Mouse (Mus musculus): ENCODE results near the gene Dyrk1b. TPM values are rescaled to one million over a fixed set of nuclear protein-coding genes. Genes with fewer than 3 reads are reported as not detected.

Gene Dyrk1b
- 82.1 and 186 TPM in 2 replicates for polyA plus RNA-seq (2012; ENCODE audit: low replicate concordance)

DNA sequence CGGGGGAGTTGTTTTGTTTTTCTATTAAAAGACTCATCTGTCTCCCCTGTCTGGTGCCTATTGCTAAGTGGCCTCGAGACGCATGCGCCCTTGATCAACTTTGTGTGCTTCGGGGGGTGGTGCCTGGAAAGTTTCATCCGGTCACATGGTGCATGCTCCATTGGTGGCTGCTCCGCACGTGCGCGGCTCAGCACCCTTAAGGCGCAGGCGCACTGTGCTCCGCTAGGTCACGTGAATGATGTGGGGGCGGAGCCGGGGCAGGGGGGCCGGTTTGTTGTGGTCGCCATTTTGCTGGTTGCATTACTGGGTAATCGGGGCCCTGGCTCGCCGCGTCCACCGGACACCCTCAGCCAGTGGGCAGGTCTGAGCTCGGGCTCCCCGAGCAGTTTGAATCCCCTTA, at the start of gene Dyrk1b:
Gene Dyrk1b (plus strand): TSS at position 242 of the 400 bp plus-strand sequence.

DNA sequence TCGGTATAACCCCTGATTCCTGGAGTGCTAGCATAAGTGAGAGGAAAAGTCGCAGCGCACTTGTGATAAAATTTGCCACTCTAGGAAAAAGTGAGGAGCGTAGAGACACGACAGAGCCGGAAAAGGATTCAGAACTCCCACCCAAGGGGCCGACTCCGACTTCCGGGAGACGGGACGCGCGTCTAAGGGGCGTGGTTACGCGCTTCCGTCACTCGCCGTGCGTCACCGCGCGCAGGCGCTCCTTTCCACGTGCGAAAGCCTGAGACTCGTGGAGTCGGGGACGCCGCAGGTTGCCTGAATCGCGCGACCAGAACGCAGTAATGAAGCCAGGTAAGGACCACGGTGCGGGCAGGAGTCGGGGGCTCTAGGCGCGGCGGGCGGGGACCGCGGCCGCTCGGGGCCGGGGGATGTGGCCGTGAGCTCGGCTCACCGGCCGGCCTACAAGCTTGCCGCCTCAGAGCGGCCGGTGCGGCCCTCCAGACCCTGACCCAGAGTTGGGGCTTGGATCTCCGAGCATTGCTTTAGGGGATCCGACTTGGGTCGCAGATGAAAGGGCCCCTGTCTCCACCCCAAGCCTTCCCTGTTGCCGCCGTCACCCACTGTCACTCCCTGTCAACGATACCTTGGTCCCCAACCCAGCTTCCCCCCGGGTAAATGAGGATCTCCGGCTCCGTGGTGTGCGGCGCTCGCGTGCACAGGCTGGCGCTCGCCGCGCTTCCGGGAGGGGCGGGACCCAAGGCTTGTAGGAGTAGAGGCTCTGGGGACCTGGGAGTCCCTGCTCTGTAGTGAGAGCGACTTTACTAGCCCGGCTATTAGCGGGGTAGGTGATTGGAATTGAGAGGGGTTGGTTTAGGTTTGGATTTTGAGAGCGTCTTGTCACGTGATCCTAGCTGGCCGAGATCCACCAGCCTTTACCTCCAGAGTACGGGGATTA, 9.5 kb upstream of the Dyrk1b start, which contains the start of gene Fbl:
Gene Fbl (plus strand): TSS at position 222 of the 934 bp plus-strand sequence.

Other genes starting within 250 kb of the Dyrk1b start
- 0.24 and 1.1 TPM in 2 replicates for gene Zfp780b, start 200.3 kb upstream of the Dyrk1b start, polyA plus RNA-seq (2012; ENCODE audit: low replicate concordance)
- 0.05 and 0.19 TPM in 2 replicates for gene Zfp850, start 165.4 kb upstream of the Dyrk1b start, polyA plus RNA-seq (2012; ENCODE audit: low replicate concordance)
- 25.6 and 53.5 TPM in 2 replicates for gene Psmc4, start 129.4 kb upstream of the Dyrk1b start, polyA plus RNA-seq (2012; ENCODE audit: low replicate concordance)
- gene Fcgbp, start 108.2 kb upstream of the Dyrk1b start, polyA plus RNA-seq (2012; ENCODE audit: low replicate concordance) = 0.03 TPM in 1 of 2 replicates, not detected in the other
- gene 9530053A07Rik, start 50.0 kb upstream of the Dyrk1b start, polyA plus RNA-seq (2012; ENCODE audit: low replicate concordance) = not detected in 2 replicates
- gene Fbl, start 9.8 kb upstream of the Dyrk1b start, polyA plus RNA-seq (2012; ENCODE audit: low replicate concordance) = 125 and 197 TPM in 2 replicates
- 5.3 and 17.3 TPM in 2 replicates for gene Eid2, start 88.4 kb downstream of the Dyrk1b start, polyA plus RNA-seq (2012; ENCODE audit: low replicate concordance)
- 10.5 and 32.4 TPM in 2 replicates for gene Eid2b, start 98.3 kb downstream of the Dyrk1b start, polyA plus RNA-seq (2012; ENCODE audit: low replicate concordance)
- not detected in 2 replicates for gene Selenov, start 111.7 kb downstream of the Dyrk1b start, polyA plus RNA-seq (2012; ENCODE audit: low replicate concordance)
- not detected in 2 replicates for gene Dll3, start 122.8 kb downstream of the Dyrk1b start, polyA plus RNA-seq (2012; ENCODE audit: low replicate concordance)
- gene Timm50, start 132.6 kb downstream of the Dyrk1b start, polyA plus RNA-seq (2012; ENCODE audit: low replicate concordance) = 54.8 and 107 TPM in 2 replicates
- 77.8 and 140 TPM in 2 replicates for gene Supt5, start 159.3 kb downstream of the Dyrk1b start, polyA plus RNA-seq (2012; ENCODE audit: low replicate concordance)
- 312 and 2,158 TPM in 2 replicates for gene Rps16, start 171.2 kb downstream of the Dyrk1b start, polyA plus RNA-seq (2012; ENCODE audit: low replicate concordance)
- 115 and 200 TPM in 2 replicates for gene Plekhg2, start 193.1 kb downstream of the Dyrk1b start, polyA plus RNA-seq (2012; ENCODE audit: low replicate concordance)
- gene Zfp36, start 200.8 kb downstream of the Dyrk1b start, polyA plus RNA-seq (2012; ENCODE audit: low replicate concordance) = 449 and 1,114 TPM in 2 replicates
- gene Med29, start 213.2 kb downstream of the Dyrk1b start, polyA plus RNA-seq (2012; ENCODE audit: low replicate concordance) = 8.5 and 10.2 TPM in 2 replicates
- gene Paf1, start 213.5 kb downstream of the Dyrk1b start, polyA plus RNA-seq (2012; ENCODE audit: low replicate concordance) = 122 and 137 TPM in 2 replicates

Data from hematopoietic multipotent progenitor cell, adult 10-12 weeks (in vitro differentiated cells).